Mouse (Mus musculus): ENCODE measurements around the gene Nr2f2. TPM values are rescaled to one million over a fixed set of nuclear protein-coding genes. Genes with fewer than 3 reads are reported as not detected.

The Nr2f2 gene
- total RNA-seq, 2 experiments from 2014 or later, result 18.9 to 23.9 TPM

GRCm38 (mm10) chr7:70367591-70368267, 1.2 kb upstream of the Nr2f2 start:
- intact Hi-C loops (cut with DNase I), result loop anchor here (5.0 to 10.0 kb wide), 7 partner anchors 260 to 1787 kb away; no protein-coding TSS in a partner anchor
- DNase-seq, result peak; percentile 21 to 30

GRCm38 (mm10) chr7:70366808-70367095, 217 bp upstream of the Nr2f2 start:
- DNase-seq, result no peak
- intact Hi-C loops (cut with DNase I), result loop anchor here (5.0 to 10.0 kb wide), 7 partner anchors 261 to 1788 kb away; no protein-coding TSS in a partner anchor

GRCm38 (mm10) chr7:70365401-70365811, 1.1 kb downstream of the Nr2f2 start:
- intact Hi-C loops (cut with DNase I), result loop anchor here (5.0 to 10.0 kb wide), 7 partner anchors 262 to 1789 kb away; no protein-coding TSS in a partner anchor
- peak; percentile 50 to 69 for DNase-seq

GRCm38 (mm10) chr7:70364798-70365197, 1.7 kb downstream of the Nr2f2 start:
- peak in 1 of 2 experiments; percentile 40 for DNase-seq
- intact Hi-C loops (cut with DNase I), result loop anchor here (5.0 to 10.0 kb wide), 7 partner anchors 263 to 1790 kb away; no protein-coding TSS in a partner anchor

- no peak for DNase-seq
- intact Hi-C loops (cut with DNase I), result loop anchor here (2.0 to 10.0 kb wide), 6 partner anchors 17 to 1791 kb away; no protein-coding TSS in a partner anchor
Observed at GRCm38 (mm10) chr7:70363351-70363750, 3.2 kb downstream of the Nr2f2 start.

GRCm38 (mm10) chr7:70362526-70363170, 3.9 kb downstream of the Nr2f2 start:
- intact Hi-C loops (cut with DNase I), result loop anchor here (2.0 to 10.0 kb wide), 6 partner anchors 16 to 1792 kb away; no protein-coding TSS in a partner anchor
- peak in 1 of 2 experiments; percentile 44 for DNase-seq

GRCm38 (mm10) chr7:70361383-70362364, 4.9 kb downstream of the Nr2f2 start:
- intact Hi-C loops (cut with DNase I), result loop anchor here (2.0 to 10.0 kb wide), 6 partner anchors 15 to 1793 kb away; no protein-coding TSS in a partner anchor
- peak; percentile 88 to 91 for DNase-seq

- DNase-seq, result peak in 1 of 2 experiments; percentile 65
- intact Hi-C loops (cut with DNase I), result loop anchor here (10.0 kb wide), 5 partner anchors 734 to 1794 kb away; no protein-coding TSS in a partner anchor
Observed at GRCm38 (mm10) chr7:70360611-70361382, 5.7 kb downstream of the Nr2f2 start.

- intact Hi-C loops (cut with DNase I), result loop anchor here (1.0 to 10.0 kb wide), 6 partner anchors 9 to 1795 kb away; no protein-coding TSS in a partner anchor
- DNase-seq, result peak in 1 of 2 experiments; percentile 68
Observed at GRCm38 (mm10) chr7:70359791-70360581, 6.5 kb downstream of the Nr2f2 start.

- intact Hi-C loops (cut with DNase I), result loop anchor here (1.0 kb wide), 1 partner anchor 8 kb away; no protein-coding TSS in a partner anchor
- DNase-seq, result peak in 1 of 2 experiments; percentile 70
Observed at GRCm38 (mm10) chr7:70358848-70359591, 7.5 kb downstream of the Nr2f2 start.

GRCm38 (mm10) chr7:70358020-70358847, 8.3 kb downstream of the Nr2f2 start:
- peak in 1 of 2 experiments; percentile 55 for DNase-seq
- intact Hi-C loops (cut with DNase I), result no loop called here

- DNase-seq, result no peak
- intact Hi-C loops (cut with DNase I), result no loop called here
Observed at GRCm38 (mm10) chr7:70357516-70358019, 9.0 kb downstream of the Nr2f2 start.

GRCm38 (mm10) chr7:70356691-70357515, 9.6 kb downstream of the Nr2f2 start:
- intact Hi-C loops (cut with DNase I), result no loop called here
- no peak for DNase-seq

GRCm38 (mm10) chr7:70355691-70356568, 10.6 kb downstream of the Nr2f2 start:
- intact Hi-C loops (cut with DNase I), result no loop called here

GRCm38 (mm10) chr7:70355357-70355620, 11.2 kb downstream of the Nr2f2 start:
- no peak for DNase-seq
- intact Hi-C loops (cut with DNase I), result no loop called here

More at GRCm38 (mm10) chr7:70355691-70356568, 10.6 kb downstream of the Nr2f2 start:
- no peak for DNase-seq

Measured in heart, postnatal 36 days (tissue).